Mouse (Mus musculus) brain, embryonic 14.5 days (tissue): ENCODE results near the gene Slc22a16.
"Not testable (repeated sequence)": the region's sequence is repeated elsewhere in the genome, so short reads cannot be mapped to it uniquely, and the experiment has no call there.

Experiments used
- CTCF ChIP-seq: fragments of 200-500 bp; IDR thresholded peaks from 2 replicates; pipeline ENCODE4 v1.5.1; 2012; ENCODE audit warnings: inconsistent platforms, mild to moderate bottlenecking, moderate library complexity, borderline replicate concordance; ENCODE audit not compliant: insufficient read depth, insufficient read length; ENCODE audit errors: extremely low read depth
- POLR2A ChIP-seq: fragments of 200-500 bp; IDR thresholded peaks from 2 replicates; pipeline ENCODE4 v1.6.1; 2012; ENCODE audit warnings: mild to moderate bottlenecking, inconsistent platforms, borderline replicate concordance; ENCODE audit not compliant: poor library complexity, insufficient read depth, insufficient read length, severe bottlenecking; ENCODE audit errors: extremely low read depth

DNA sequence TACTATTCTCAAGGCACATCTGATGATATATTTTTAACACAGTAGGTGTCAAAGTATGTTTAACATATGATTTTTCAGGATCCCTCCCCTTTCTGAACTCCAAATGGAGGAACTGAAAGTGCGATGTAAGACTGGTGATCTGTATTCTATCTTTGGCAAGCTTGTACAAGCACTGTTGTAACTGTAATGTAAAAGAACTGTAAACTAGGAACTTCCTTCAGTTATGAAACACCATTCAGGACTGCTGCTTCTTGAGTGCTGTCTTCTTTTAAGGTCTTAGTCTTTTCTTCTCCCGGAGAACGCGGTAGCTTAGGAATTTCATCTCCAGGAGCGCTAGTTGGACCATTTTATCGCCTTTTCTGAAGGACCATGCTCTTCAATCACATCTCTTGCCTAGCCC is 4.4 kb upstream of the Slc22a16 start:
- not testable (repeated sequence) for TF ChIP-seq POLR2A, CTCF
